Mouse (Mus musculus): ENCODE measurements around the gene Pcdh15.

Gene Pcdh15

DNA sequence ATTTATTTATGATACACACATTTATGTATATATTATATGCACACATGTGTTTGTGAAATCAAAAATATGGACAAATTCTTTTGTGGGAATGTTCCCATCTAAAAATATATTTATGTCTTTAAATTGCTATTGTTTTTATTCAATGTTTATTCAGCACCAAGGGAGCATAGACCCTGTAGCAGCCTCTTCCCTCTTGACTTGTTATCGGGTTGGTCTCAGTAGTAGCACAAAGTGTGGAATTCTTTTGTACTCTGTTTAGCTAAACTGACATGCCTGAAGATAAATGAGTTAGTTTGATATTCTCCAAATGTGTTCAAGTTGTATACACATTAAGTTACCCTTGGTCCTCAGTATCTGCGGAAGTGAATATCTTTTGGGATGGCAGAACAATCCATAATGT lies 848.7 kb downstream of the Pcdh15 start:
- DNase-seq (ENCODE audit: low read depth, low spot score), result no peak

DNA sequence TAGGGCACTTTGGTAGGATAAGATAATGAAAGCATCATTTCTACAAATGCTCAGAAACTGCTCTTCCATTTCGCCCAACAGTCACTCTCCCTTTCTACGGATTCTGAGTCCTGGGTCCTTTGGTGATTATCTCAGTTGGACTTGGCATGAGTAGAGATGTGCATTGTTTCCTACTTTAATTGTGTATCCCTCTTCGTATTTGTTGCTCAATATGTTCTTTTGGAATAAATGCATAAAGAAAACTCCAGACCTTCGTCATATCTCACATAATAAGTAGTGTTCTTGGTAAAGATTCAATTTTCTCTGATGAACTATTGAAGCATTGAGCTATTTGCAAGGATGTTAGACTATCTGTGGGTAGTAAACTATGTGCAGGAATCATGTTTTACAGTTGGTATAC lies 854.2 kb downstream of the Pcdh15 start:
- no peak for DNase-seq (ENCODE audit: low read depth, low spot score)

DNA sequence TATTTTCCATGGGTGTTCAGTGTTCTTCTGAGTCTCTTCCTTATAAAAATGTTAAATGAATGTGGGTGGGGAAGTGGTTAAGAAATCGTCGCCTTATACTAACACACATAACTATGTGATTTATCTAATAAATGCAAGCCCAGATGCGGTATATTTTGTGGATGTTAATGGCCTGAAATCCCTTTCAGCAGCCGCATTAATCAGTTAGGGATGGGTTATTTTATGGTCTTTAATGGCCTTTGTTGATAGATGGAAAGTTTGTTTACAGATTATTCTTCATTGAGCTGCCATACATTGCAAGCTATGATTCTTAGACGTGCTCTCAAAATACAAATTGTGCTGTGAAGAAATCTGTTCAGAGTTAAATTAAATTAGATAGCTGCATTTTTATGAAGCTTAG lies 884.9 kb downstream of the Pcdh15 start:
- DNase-seq (ENCODE audit: low read depth, low spot score), result no peak

DNA sequence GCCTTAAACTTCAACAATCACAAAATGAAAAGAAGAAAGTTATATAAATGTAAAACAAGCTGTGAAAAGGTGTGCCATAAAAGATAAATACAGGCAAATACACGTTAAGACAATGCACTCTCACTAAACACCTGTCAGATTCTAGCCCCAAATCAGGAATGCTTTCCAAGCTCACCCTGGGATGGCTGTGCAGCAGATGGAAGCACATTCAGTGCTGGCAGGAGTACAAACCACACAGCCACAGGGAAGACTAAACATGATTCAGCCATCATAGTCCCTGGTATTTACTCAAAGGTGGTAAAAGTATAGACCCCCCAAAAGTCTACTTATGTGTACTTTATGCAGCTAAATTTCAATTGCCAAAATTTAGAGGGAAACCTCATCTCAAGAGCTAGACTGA lies 909.7 kb downstream of the Pcdh15 start:
- DNase-seq (ENCODE audit: low read depth, low spot score), result no peak

DNA sequence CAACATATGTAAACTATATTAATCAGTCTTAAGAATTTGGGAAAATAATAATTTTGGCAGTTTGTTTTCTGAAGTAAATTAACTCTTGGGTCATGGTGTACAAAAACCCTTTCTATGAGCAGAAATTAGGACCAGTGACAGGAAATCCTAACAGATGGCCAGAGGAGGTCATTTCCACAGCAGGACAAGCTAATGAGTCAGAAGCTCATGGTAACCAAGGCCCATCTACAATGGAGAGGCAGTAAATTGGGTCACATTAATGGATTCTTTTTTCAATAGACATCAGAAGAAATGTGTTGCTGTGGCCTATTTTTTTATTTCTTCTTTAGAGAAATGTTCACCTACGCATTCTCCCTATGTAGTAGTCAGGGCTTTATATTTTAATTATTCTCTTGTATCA lies 923.9 kb downstream of the Pcdh15 start:
- no peak for DNase-seq (ENCODE audit: low read depth, low spot score)

DNA sequence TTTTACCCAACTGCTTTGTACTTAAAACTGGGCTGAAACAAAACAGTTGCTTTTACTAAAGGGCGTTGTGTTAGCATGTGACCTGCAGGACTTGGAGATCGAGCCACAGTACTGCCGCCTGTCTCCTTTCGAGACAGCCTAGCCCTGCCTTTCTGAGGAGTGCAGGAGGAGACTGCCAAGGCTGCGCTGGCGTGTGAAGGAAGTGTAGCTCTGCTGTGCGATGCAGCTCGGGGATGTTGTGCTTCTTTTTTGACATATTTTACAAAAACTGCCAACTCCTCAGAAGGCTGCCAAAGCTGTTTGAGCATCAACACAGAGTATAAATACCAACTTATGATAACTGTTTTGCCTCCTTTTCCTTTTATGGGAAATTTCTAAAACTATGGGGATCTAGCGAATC lies 953.9 kb downstream of the Pcdh15 start:
- DNase-seq (ENCODE audit: low read depth, low spot score), result no peak

DNA sequence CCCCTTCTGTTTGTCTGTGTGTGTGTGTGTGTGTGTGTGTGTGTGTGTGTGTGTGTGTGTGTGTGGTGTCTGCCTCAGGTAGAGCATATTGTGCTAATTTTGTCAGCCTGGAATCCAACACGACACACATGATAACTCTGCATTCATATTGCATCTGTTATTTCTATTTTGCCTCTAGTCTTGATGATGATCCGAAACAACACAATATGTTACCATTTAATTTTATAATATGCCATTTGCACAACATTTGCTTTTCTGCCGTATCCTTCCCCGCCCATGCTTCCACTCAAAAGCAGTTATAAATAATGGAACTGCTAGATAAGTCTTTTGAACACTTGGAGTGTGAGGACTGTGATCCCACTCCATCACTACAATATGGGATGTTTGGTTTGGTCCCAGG lies 987.5 kb downstream of the Pcdh15 start:
- DNase-seq (ENCODE audit: low read depth, low spot score), result no peak

DNA sequence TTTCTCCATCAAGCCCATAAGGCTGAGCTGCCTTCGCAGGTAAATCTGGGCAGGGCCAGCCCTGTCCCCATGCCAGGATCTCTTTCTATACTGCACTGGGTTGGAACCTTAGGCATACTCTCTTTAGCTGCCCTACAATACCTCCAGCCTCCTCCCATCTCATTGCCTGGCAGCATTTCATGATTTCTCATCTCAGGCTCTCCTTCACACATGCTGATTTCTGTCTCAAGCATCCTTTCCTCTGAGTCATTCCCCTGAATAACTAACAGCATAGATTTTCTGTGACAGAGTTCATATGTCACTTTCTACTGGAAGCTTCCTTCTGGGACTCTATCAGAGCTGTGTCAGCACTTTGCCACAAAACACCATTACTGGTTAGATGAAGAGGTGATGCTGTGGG lies 999.2 kb downstream of the Pcdh15 start:
- DNase-seq (ENCODE audit: low read depth, low spot score), result no peak

DNA sequence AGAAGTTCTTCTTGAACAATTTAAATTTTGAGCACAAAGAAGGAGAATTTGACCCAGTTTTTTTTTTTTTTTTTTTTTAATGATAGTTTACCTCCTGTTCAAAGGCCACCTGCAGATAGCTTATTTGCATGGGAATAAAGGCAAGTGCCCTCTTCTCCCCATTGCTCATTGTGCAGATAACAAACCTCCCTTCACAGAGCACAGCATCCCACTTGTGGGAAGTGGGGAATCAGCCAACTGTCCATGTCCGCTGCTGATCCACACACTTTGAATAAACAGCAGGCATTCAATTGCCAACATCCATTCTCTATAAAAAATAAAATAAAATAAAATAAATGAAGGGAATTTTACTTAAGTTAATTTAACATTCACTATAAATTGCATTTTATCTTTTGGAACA lies 1015.0 kb downstream of the Pcdh15 start:
- no peak for DNase-seq (ENCODE audit: low read depth, low spot score)

DNA sequence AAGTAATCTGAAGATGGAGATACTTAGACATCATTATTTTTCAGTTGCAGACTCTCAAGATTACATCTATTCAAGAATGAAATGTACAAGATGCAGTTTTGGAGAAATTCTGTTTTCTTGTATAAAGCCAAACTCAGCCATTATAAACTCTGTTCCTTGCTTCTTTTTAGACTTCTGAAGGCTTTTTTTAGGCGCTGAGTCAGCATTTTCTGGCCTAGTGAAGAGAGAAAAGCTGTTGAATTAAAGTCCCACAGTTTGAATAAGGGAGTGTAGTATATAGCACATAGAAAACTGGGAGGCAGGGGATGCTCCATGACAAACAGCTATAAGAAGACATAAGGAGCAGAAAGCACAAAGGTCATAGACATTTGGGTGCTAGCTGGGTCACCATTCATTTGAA lies 1017.7 kb downstream of the Pcdh15 start:
- DNase-seq (ENCODE audit: low read depth, low spot score), result no peak

DNA sequence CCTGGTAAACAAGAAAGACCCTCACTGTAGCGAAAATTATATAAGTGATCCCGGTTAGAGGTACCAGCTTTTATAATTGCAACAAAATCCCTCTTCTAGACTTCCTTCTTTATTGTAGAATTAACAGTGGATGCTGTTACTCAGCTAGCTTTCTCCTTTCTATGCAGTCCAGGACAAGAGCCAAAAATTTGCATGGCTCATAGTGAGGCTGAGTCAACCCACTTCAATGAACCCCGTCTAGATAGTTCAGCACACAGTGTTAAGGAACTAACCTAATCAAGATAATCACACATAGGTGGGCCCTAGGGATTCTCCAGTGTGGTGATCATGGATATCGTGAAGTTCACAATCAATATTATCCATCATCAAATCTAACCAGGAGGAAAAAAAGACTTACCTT lies 1024.3 kb downstream of the Pcdh15 start:
- DNase-seq (ENCODE audit: low read depth, low spot score), result no peak

DNA sequence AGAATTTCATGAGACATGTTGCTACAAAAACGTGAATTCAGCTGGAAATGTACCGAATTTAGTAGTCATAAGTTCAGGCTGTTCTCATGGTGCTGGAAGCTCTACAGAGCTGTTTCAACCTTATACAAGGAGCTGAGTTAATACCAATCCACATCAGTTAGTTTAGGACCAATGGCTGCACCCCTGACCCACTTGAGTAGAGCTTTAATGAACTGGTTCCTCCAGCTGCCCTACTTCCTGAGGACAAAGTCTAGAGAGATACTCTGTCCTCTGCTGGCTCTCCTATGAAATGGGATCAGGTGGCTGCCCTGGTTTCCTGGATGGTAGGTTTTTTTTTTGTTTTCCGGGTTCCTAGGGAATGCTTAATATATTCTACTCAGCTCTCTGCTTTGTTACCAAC lies 1030.0 kb downstream of the Pcdh15 start:
- no peak for DNase-seq (ENCODE audit: low read depth, low spot score)

DNA sequence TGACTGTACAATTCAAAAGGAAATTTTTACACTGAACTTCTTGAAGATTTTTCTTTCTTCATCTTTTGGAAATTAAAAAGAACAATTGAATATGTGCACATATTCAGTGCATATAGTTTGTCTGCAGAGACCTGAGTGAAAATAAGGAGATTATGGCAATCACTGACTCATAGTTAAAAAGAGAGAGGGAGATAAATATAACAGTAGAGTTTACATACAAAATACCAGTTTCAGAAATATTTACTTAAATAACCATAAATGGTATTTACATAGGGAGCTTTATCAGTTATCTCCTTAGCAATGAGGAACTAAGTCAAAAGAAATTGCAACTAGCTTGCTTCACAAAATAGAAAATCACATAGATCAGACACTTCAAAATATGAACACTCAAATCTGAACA lies 1030.5 kb downstream of the Pcdh15 start:
- DNase-seq (ENCODE audit: low read depth, low spot score), result no peak

DNA sequence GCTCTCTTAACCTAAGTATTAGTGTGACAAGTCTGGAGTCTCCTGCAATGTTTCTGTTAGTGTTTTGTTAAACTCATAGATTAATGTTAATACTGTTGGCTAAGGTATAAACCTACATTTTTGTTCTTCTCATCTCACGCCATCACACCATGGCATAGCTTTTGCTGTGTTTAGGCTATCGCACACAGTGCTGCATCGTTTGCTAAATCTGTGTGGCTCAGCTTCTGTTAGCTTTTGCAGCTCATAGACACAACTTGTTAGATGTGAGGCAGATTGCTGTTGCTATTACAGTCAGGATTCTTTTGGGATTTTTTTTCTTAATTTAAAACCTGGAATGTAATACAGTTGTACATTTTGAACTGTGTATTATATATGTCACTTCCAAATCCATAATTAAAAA lies 1031.7 kb downstream of the Pcdh15 start:
- DNase-seq (ENCODE audit: low read depth, low spot score), result no peak

DNA sequence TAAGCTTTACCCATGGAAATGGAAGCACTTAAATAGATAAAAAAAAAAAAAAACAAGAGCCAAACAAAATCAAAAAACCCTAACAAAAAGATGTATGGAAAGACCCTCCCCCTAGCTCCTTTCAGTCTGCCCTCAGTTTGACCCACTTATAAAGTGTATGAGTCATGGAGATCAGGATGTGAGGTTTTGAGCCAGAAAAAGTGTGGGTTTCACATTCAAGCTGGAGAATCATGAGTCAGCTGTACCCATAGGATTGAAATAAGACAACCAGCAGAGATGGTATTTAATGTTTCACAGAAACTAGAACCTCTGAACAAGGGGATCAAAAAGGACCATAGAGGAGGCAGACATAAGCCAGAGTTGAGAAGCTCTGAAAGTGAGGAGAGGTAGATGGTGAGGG lies 1048.8 kb downstream of the Pcdh15 start:
- DNase-seq (ENCODE audit: low read depth, low spot score), result no peak

DNA sequence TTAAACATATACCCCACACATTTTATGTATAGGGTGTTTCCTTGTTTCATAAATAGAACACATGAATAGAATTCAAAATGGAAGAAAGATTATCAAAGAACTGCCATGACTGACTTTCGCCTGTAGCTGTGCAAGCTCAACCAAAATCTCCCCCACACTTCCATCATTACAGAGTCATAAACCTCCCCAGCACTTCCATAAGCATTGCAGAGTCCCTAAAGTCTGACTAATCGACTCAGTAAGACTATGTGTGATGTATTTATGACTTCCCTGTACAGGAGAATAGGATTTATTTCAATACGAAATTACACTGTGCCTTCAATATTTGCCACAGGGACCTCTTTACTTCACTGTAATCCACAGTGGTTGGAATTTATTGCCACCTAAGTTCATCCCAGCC lies 1082.8 kb downstream of the Pcdh15 start:
- no peak for DNase-seq (ENCODE audit: low read depth, low spot score)

DNA sequence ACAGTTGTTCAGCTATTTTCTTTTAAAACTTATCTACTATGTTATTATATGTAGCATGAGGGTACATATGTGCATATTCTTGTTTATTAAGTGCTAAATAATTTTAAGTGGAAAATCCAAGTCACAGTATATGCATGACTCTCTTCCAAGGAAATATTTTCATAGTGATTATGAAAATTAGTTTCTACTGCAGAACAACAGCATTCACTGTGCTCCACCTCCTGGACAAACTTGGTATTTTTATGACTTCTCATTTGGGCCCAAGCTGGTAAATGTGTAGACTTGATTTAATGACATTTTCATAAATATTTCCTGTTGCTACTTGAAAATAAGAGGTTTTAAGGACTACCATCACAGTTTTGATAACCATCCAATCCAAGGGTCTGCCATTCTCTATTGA lies 1104.5 kb downstream of the Pcdh15 start:
- DNase-seq (ENCODE audit: low read depth, low spot score), result no peak

DNA sequence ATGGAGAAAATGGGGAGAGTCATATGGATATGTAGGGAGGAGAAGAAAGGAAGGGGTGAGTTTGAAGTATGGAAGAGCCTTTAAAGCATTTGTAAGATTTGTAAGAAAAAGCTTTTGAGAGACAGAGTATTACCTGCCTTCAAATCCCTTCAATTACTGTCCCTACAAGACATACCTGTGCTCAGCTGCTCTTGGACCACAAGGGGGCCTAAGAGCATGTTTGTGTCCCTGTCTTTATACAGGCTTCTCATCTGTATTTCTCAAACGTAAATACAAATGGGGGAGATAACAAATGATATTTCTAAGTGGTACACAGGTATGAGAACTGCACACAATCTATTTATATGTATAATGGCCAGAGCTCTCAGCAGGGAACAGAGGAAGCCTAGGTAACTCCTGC lies 1118.1 kb downstream of the Pcdh15 start:
- no peak for DNase-seq (ENCODE audit: low read depth, low spot score)

DNA sequence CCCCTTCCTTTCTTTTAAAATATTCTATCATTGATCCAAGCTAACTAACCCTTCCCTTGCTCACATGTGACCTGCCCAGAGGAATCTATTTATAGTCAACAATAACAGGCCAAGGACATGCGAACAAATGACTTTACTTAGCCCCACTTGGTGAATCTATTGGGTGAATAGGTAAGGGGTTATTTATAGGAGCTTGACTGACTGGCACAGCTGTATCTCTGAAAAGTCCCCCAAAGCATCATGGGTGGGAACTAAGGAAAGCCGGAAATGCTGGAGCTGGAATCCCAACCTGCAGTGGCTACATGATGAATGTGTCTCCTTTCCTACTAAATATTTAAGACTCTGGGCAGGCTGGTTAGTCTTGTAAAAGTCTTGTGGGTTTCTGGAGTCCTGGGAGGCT lies 1121.3 kb downstream of the Pcdh15 start:
- no peak for DNase-seq (ENCODE audit: low read depth, low spot score)

DNA sequence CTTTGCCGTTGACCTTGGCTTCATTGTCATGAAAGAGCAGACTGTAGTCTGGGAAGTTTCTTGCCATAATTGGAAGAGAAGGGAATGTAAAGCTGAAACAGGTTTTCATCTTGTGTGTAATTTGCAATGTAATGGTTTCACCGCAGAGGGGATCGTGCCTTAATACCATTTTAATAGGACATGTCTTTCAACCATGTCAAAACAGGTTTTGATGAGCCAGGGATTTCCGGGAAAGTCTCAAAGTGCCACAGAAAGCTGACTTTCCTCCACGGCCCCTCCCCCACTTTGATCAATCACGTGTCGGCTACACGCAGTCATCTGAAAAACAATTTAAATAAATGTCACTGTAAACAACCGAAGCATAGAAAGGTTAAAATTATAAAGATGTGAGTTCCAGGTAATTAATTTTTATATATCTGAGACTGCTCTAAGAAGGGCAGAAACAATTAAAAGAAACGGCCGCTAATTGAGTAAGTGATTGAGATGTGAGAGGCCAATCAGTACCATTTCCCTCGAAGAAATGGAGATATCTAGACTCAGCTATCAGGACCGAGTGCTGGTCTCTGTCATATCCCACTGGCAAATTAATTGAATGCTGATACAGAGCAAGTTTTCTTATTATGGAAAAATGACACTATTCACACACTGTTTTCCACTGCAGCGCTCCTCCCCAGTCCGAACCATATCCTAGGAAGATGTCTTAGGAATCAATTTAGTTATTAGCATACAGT lies 1158.7 kb downstream of the Pcdh15 start:
- DNase-seq (ENCODE audit: low read depth, low spot score), result no peak

DNA sequence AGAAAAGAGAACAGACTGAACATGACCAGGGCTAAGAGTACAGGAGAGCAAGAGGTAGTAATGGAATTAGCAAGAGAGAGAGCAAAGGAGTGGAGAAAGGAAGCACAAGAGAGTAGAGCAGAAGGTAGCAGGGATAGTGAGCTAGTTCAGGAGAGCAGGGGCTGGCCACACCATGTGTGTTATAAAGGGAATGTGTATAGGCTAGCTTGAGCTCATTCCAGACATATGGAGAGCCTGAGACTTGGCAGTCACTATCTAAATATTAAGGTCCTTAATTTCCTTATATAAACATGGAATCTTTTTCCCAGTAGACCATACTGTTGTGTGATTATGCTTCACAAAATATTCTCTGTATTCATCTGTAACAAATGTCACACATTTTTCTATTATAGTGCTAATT lies 1159.5 kb downstream of the Pcdh15 start:
- DNase-seq (ENCODE audit: low read depth, low spot score), result no peak

DNA sequence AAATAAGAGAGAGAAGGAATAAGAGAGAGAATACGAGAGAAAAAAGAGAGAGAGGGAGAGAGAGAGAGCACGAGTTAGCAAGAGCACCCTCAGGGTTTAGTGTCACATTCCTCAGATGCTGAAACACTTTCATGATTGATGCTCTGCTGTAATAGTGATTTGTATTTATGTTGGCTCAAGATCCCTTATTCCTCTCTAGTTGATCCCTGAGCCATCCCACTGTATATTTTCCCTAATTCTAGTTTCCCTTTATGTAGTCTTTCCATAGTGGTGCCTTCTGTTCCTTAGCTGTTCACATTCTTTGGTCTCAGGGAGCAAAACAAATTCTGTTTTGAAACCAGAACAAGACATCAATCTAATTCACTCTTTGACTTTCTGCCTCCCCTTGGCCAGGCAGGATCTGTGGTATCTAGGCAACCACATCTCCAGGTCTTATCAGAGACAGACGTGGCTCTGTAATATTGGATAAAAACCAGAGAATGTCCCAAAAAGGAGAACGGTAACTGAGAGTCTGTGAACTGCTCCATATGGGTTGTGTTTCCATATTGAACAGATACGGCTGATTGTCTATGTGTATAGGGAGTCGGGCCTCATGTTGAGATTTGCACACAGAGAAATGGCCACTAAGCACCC lies 1170.6 kb downstream of the Pcdh15 start:
- DNase-seq (ENCODE audit: low read depth, low spot score), result no peak

DNA sequence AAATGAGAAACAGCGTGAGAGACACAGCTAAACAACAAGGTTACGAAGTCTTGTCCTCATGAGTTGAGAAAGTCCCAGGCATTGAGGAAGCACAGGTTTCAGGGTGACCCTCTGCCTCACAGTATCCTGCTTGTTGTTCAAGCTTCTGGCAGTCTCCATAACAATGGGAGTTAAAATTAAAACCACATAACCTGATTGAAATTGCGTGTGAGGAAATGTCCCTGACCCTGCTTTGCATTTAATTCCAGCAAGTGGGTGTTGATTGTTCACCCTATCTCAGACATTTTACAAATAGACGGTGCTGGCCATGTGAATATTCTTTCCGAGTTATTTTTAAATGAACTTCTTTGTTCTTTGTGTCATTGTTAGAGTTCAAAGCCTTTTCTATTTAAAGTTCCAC lies 1171.8 kb downstream of the Pcdh15 start:
- DNase-seq (ENCODE audit: low read depth, low spot score), result no peak

DNA sequence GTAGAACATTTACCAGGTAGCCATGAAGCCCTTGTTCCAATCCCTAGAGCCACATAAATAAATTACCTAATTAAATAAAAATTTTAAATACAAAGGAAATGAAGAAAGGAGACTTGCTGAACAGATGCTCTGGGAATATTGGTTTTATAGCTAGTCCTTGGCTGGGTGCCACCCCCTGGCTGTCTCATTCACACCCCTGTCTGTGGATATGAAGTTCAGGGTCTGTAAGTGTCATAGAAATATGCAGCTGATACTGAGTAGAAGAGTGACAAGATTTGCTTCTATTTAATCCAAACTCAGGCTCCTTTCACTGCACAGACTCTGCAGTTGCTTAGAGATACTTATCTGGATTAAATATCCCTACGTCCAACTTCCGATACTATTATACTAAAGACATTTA lies 1205.0 kb downstream of the Pcdh15 start:
- no peak for DNase-seq (ENCODE audit: low read depth, low spot score)
